Mouse (Mus musculus): ENCODE results near the gene Asb10.

GRCm38 (mm10) chr5:24540387-24541143 lies at the start of gene Asb10:
- TF ChIP-seq CTCF (IDR thresholded peaks at IDR 0.05; ENCODE audit: extremely low read depth, insufficient read depth, low read length) (no peak), POLR2A (IDR thresholded peaks at IDR 0.05; ENCODE audit: extremely low read depth, insufficient read depth, low read length) (no peak)
